Mouse (Mus musculus) brain, embryonic 14.5 days (tissue): ENCODE data around the gene Mybl2. TPM values are rescaled to one million over a fixed set of nuclear protein-coding genes. Genes with fewer than 3 reads are reported as not detected.

ENCODE experiments used
- DNase-seq: peaks from one replicate; pipeline ENCODE4 v3.0.0-alpha.2; 2011; ENCODE audit warnings: low read depth
- CTCF ChIP-seq: fragments of 200-500 bp; IDR thresholded peaks from 2 replicates; pipeline ENCODE4 v1.5.1; 2012; ENCODE audit warnings: inconsistent platforms, mild to moderate bottlenecking, moderate library complexity, borderline replicate concordance; ENCODE audit not compliant: insufficient read depth, insufficient read length; ENCODE audit errors: extremely low read depth
- POLR2A ChIP-seq: fragments of 200-500 bp; IDR thresholded peaks from 2 replicates; pipeline ENCODE4 v1.6.1; 2012; ENCODE audit warnings: mild to moderate bottlenecking, inconsistent platforms, borderline replicate concordance; ENCODE audit not compliant: poor library complexity, insufficient read depth, insufficient read length, severe bottlenecking; ENCODE audit errors: extremely low read depth
- polyA plus RNA-seq: library from polyadenylated mRNA; depleted of rRNA; stranded (reverse); fragments of >200 nt; gene quantifications from 2 replicates; pipeline ENCODE4 v1.2.3, GENCODE M21; 2012

The Mybl2 gene
- polyA plus RNA-seq, 1 experiment, result 11.0 TPM

DNA sequence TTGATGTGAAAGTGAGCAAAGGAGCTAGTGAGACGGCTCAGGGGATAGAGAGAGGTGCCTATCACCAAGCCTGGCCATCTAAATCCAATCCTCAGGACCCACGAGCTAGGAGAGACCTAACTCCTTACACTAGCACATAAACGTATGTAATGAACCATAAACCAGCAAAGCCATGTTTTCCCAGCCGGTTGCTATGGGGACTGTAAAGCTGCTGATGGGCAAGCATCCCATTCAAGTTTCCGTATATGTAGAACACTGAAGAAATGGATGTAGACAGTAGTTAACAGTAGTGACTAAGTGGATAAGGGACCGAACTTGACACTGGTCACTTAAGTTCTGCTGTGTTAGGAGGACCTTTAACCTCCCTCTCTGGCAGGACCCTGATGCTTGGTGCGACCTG, 19.5 kb downstream of the Mybl2 start:
- DNase-seq, result no peak
- no peak for TF ChIP-seq CTCF

GRCm38 (mm10) chr2:163074808-163075207, 20.3 kb downstream of the Mybl2 start:
- TF ChIP-seq CTCF (no peak), POLR2A (no peak)
- DNase-seq, result no peak

DNA sequence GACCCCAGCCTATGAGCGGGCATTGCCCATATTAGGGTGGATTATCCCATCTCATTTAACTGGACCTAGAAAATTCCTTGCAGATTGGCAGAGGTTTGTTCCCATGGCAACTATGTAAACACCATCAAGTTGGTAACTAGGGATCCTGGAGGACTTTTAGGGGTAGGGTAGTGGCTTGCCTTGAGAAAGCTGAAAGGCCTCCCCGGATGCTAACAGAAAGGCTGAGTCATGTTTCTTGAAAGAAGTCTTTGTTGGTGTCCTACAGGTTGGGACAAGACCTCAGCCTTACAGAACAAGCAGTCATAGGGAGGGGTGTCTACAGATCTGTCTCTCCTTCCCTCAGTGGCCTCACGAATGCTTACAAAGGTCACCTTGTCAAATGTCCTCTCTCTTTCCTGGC, 20.7 kb downstream of the Mybl2 start:
- TF ChIP-seq POLR2A, result no peak
- TF ChIP-seq CTCF, result no peak

DNA sequence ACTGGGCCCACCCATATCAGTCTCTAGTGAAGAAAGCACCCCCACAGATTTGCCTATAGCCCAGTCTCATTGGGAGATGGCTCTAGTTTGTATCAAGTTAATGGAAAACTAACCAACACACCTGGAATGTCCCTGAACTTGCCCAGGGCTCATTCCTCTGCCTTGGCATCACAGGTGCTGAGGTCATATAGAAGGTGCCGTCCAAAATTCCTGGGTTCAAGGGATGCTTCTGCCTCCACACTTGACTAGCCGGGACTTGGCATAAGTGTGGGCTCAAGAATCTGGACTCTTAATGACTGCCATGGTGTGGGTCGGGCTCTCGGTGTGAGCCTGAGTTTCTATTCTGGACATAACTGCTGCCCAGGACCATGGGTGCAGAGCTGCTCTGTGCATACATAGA, 24.6 kb downstream of the Mybl2 start:
- TF ChIP-seq POLR2A (no peak), CTCF (no peak)
- no peak for DNase-seq

More for the DNA sequence above, 20.7 kb downstream of the Mybl2 start:
- peak; percentile 11 for DNase-seq

DNA sequence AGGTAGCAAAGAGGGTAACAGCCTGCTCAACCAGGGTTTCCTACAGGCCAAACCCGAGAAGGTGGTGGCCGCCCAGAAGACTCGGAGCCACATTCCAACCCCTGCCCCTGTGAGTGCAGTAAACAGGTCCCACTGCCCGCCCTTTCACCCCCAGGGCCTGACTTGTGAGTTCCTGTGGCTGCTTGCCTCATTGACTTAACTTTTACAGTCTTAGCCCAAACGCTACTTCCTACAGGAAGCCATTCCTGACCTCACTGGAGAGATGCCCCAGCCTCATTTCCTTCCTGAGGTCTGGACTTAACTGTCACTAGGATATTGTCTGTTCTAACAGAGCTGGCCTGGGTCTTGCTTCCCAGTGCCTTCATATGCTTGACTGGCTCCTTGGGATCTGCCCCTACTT, 28.1 kb downstream of the Mybl2 start:
- no peak for TF ChIP-seq POLR2A
- TF ChIP-seq CTCF, result no peak
- no peak for DNase-seq

DNA sequence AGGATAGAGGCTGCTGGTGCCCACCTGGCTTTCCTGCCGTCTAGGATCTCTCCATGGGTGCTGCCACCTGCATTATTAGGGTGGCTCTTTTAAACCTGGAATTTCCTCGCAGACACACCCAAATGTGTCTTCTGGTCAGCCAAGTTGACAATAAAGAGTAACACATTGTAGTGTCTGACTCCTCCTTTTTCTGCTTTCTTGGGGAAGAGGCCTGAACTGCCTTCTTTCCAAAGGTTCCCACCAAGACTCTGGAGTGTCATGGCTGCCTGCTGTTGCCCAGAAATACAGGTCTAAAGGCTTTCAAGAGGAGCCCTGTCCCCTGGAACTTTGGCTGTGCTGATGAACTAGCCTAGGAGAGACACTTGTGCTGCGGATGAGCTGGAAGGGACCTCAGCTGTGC, 30.0 kb downstream of the Mybl2 start:
- TF ChIP-seq CTCF (no peak), POLR2A (no peak)
- DNase-seq, result no peak

DNA sequence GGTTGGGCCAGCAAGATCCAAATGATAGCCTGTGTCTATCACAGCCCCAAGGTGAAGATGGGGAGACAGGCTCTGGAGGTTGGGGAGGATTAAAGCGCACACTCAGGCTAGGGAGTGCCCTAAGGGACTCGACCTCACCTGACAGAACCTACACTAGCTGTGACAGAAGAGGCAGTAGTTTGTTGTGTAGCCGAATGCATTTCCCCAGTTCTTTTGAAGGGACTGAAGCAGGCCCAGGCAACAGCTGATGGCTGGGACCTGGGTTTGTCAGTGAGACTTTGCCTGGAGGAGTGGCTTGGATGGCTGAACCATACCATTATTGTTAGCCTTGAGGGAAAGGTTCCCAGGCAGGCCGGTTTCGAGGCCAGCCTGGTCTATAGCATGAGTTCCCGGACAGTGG, 30.6 kb downstream of the Mybl2 start:
- no peak for DNase-seq
- TF ChIP-seq POLR2A, result no peak
- no peak for TF ChIP-seq CTCF

DNA sequence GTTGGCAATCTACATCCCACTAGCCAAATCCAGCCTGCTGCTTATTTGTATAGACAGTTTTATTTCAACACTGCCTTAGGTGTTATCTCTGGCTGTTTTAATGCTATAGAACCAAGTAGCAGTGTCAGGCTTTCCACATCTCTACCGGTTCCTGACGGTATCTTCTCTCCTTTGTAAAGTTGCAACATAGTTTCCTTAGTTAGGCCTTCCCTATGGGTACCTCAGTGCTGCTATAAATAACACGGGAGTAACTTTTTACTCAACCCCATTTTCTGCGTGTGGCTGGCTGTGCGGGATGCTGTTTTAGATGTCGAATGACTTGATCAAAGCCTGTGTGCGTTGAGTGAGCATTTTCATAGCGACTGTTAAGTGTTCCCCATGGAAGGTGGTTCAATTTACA, 32.1 kb downstream of the Mybl2 start:
- TF ChIP-seq CTCF, result no peak
- no peak for TF ChIP-seq POLR2A
- no peak for DNase-seq

DNA sequence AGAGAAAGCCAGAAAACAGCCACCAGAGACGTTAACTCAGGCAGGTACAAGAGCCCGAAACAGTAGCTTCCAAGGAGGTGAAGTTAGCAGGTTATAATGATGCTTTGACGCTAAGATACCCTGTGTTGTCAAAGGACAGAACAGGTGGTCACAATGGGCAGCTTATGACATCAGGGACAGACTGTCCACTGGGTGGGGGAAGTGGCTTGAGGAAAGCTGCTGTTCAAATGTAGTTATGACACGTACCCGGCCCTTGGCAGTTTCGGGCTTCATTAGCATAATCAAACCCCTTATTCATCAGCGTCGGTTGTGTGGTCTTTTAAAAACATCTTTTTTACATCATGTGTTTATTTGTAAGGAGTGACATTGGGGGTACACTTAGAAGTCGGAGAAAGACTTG, 33.2 kb downstream of the Mybl2 start, which contains the start of gene Gtsf1l:
Gtsf1l (minus strand) TSS at position 128 of the 400 bp plus-strand sequence.
- no peak for DNase-seq
- TF ChIP-seq CTCF (no peak), POLR2A (no peak)

GRCm38 (mm10) chr2:163089475-163090123, 35.1 kb downstream of the Mybl2 start:
- DNase-seq, result no peak
- no peak for TF ChIP-seq POLR2A
- TF ChIP-seq CTCF, result peak; percentile 40; the same call in 1 of the 2 replicates

DNA sequence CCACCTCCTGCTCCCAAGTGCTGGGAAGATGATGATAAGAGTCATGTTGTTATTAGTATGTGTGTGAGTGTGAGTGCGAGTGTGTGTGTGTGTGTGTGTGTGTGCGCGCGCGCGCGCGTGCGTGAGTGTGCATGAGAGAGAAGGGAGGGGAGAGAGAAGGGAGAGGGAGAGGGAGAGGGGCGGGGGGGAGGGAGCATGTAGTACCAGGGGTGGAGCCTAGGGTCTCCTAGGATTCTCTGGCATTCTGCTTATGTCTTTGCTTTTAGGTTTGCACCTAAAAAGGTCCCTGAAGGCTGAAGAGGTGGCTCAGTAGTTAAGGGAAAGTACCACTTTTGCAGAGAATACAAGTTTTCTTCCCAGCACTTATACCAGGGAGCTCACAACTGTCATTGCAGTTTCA, 40.4 kb downstream of the Mybl2 start:
- TF ChIP-seq CTCF (no peak), POLR2A (no peak)
- DNase-seq, result no peak

DNA sequence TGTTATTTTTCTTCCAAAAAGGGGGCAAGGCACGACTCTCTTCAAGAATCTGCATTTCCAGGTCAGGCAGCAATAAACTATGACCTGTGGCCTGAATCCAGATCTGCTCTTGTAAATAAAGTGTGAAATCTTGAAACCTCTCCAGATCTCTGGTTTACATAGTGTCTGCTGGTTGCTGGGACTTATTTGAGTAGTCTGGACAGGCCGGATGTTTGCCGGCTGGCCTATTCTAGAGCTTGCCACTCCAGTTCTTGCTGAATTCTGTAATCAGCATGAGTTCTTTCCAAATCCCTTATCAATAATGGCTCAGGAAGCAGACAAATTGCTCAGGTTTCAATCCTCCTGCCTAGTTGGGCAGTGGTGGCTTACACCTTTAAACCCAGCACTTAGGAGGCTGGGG, 41.3 kb downstream of the Mybl2 start:
- DNase-seq, result no peak
- TF ChIP-seq POLR2A, result no peak
- TF ChIP-seq CTCF, result no peak

DNA sequence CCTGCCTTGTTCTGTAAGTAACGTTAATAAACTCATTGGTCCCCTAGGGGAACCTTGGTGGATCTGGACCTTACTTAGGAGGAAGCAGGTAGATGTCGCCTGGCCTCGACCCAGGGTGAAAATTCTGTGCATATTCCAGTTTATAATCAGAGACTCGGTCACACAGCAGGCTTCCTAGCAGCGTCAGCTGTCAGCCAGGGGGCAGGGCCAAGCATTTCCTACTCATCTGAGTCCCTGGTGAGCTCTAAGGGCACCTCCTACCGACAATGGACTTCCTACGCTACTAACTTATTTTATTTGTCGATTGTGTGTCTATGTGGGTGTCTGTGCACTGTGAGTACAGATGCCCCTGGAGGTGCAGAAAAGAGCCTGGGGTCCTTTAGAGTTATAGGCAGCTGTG, 45.4 kb downstream of the Mybl2 start:
- no peak for TF ChIP-seq POLR2A
- no peak for DNase-seq

GRCm38 (mm10) chr2:163100551-163100950, 46.1 kb downstream of the Mybl2 start:
- DNase-seq, result no peak
- TF ChIP-seq POLR2A, result no peak
- TF ChIP-seq CTCF, result no peak

DNA sequence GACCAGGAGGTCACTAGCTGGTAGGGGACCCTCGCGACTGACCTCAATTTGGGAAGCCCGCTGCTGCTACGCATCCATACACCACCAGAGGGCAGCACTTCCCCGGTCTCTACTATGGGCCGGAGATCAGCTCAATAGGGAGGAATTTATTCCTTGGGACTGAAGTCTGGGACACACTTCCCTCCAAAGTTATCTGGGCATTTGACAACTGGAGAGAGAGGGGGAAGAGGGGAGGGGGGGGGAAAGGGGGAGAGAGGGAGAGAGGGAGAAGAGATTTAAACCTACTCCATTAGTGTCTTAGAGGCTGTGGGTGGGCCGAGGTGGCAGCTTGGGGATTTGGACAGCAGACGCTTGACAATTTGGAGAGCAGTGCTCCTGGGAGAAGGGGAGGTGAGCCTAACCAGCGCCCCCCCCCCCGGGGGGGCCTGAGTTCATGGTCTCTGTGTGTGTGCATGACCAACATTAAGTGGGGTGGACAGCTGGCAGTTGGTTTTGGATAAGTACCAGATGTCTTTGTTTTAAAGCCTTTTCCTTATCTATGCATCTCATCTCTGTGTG, 47.2 kb downstream of the Mybl2 start:
- TF ChIP-seq CTCF, result peak; percentile 97
- TF ChIP-seq POLR2A, result no peak
- peak; percentile 68 for DNase-seq

DNA sequence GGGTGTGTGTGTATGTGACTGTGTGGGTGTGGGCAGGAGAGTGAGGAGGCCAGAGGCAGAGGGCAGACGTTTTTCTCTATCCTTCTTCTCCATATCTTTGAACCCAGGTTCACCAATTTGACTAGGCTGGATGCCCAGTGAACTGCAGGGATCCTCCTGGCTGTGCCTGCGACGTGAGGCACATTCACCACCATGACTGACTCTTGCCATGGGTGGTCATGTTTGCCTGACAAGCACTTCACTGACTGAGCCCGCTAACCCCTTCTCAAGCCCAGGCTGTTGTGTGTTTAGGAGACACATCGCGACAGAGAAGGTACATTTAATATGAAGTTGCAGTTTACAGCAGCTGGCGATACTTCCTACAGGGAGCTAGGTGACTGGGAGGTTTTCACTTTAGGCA, 47.7 kb downstream of the Mybl2 start:
- peak; percentile 39 for DNase-seq
- TF ChIP-seq POLR2A, result no peak
- TF ChIP-seq CTCF, result no peak
